Mouse (Mus musculus): ENCODE measurements at regions not wholly inside any gene's neighbourhood (a gene's known extent, or its start where the extent isn't known, plus 50 kb on each side); places are given as distances from the start of the nearest gene placed in this dataset.
A peak's percentile ranks its signal among the peaks of the same experiment; 100 is the strongest.

GRCm38 (mm10) chr3:23127134-23127533, 1050.7 kb downstream of the Tbl1xr1 start:
- no peak for DNase-seq

- no peak for DNase-seq
These were observed 1059.1 kb downstream of the Tbl1xr1 start for GRCm38 (mm10) chr3:23135551-23135950.

GRCm38 (mm10) chr3:23138932-23139331, 1062.5 kb downstream of the Tbl1xr1 start:
- DNase-seq, result no peak

- no peak for DNase-seq
These were observed 1088.5 kb downstream of the Tbl1xr1 start for GRCm38 (mm10) chr3:23164828-23165450.

GRCm38 (mm10) chr3:23183393-23183792, 1106.9 kb downstream of the Tbl1xr1 start:
- DNase-seq, result no peak

- no peak for DNase-seq
These were observed 1112.0 kb downstream of the Tbl1xr1 start for GRCm38 (mm10) chr3:23188479-23188878.

GRCm38 (mm10) chr3:23200056-23200455, 1123.6 kb downstream of the Tbl1xr1 start:
- DNase-seq, result no peak

- no peak for DNase-seq
These were observed 1138.0 kb downstream of the Tbl1xr1 start for GRCm38 (mm10) chr3:23214427-23214826.

GRCm38 (mm10) chr3:23216754-23217153, 1140.3 kb downstream of the Tbl1xr1 start:
- DNase-seq, result no peak

- no peak for DNase-seq
These were observed 1171.8 kb downstream of the Tbl1xr1 start for GRCm38 (mm10) chr3:23248291-23248690.

- DNase-seq, result no peak
These were observed 1175.7 kb downstream of the Tbl1xr1 start for GRCm38 (mm10) chr3:23252180-23252579.

GRCm38 (mm10) chr3:23298818-23299217, 1222.4 kb downstream of the Tbl1xr1 start:
- DNase-seq, result no peak

GRCm38 (mm10) chr3:23334216-23334615, 1257.8 kb downstream of the Tbl1xr1 start:
- no peak for DNase-seq

GRCm38 (mm10) chr3:23334958-23335357, 1258.5 kb downstream of the Tbl1xr1 start:
- DNase-seq, result no peak

- DNase-seq, result no peak
These were observed 1297.9 kb downstream of the Tbl1xr1 start for GRCm38 (mm10) chr3:23374341-23374740.

- no peak for DNase-seq
These were observed 1328.4 kb downstream of the Tbl1xr1 start for GRCm38 (mm10) chr3:23404877-23405276.

GRCm38 (mm10) chr3:23409431-23409830, 1333.0 kb downstream of the Tbl1xr1 start:
- DNase-seq, result no peak

GRCm38 (mm10) chr3:23426956-23427355, 1350.5 kb downstream of the Tbl1xr1 start:
- no peak for DNase-seq

GRCm38 (mm10) chr3:23435016-23435415, 1358.6 kb downstream of the Tbl1xr1 start:
- DNase-seq, result no peak

GRCm38 (mm10) chr3:23457720-23458119, 1381.3 kb downstream of the Tbl1xr1 start:
- no peak for DNase-seq

GRCm38 (mm10) chr3:23499889-23500288, 1423.4 kb downstream of the Tbl1xr1 start:
- no peak for DNase-seq

GRCm38 (mm10) chr3:23547546-23547945, 1471.1 kb downstream of the Tbl1xr1 start:
- no peak for DNase-seq

GRCm38 (mm10) chr3:23564340-23564739, 1487.9 kb downstream of the Tbl1xr1 start:
- DNase-seq, result no peak

- peak; percentile 84 for DNase-seq
These were observed 1492.4 kb downstream of the Tbl1xr1 start for GRCm38 (mm10) chr3:23568806-23569205.

GRCm38 (mm10) chr3:23592506-23593141, 1516.2 kb downstream of the Tbl1xr1 start:
- no peak for DNase-seq

All from heart, adult 11 months (tissue).